Mouse (Mus musculus): Measurements from ENCODE around the gene Slc5a3. TPM values are rescaled to one million over a fixed set of nuclear protein-coding genes. Genes with fewer than 3 reads are reported as not detected.

Gene Slc5a3
- total and polyA plus RNA-seq, 3 experiments: 1.6 to 8.1 (median 3.2) TPM

GRCm38 (mm10) chr16:92022494-92023283 is 35.4 kb upstream of the Slc5a3 start:
- intact Hi-C loops (cut with DNase I): no loop called here
- Histone ChIP-seq H3K4me1 (ENCODE audit: control insufficient read depth, insufficient read depth, low read length) (peaks cover 4% of the 10 kb centered on the region), H3K9ac (ENCODE audit: low read depth, low read length) (no peak overlapping the region), H3K36me3 (ENCODE audit: control insufficient read depth, insufficient read depth, low read length) (no peaks in the 10 kb centered on the region), H3K79me2 (replicated peaks; ENCODE audit: control insufficient read depth, insufficient read depth, low read length) (no peaks in the 10 kb centered on the region), H3K27me3 (ENCODE audit: control insufficient read depth, insufficient read depth, low read length) (no peaks in the 10 kb centered on the region), H3K27ac (no peak overlapping the region), H3K4me3 (no peak overlapping the region)
- no peak for DNase-seq
- WGBS: 51% methylated on average over 20 of the region's 20 CpGs
- TF ChIP-seq EP300 (IDR thresholded peaks at IDR 0.05; ENCODE audit: insufficient read depth, low read depth, low read length) (no peak), CTCF (IDR thresholded peaks at IDR 0.05) (no peak)

GRCm38 (mm10) chr16:92033286-92033685 is 24.8 kb upstream of the Slc5a3 start:
- Histone ChIP-seq H3K27me3 (ENCODE audit: control insufficient read depth, insufficient read depth, low read length) (no peaks in the 10 kb centered on the region), H3K27ac (no peak overlapping the region), H3K4me1 (ENCODE audit: control insufficient read depth, insufficient read depth, low read length) (peaks cover 2% of the 10 kb centered on the region; the same call in 1 of the 2 replicates), H3K36me3 (ENCODE audit: control insufficient read depth, insufficient read depth, low read length) (no peaks in the 10 kb centered on the region), H3K9ac (ENCODE audit: low read depth, low read length) (no peak overlapping the region), H3K4me3 (no peak overlapping the region), H3K79me2 (replicated peaks; ENCODE audit: control insufficient read depth, insufficient read depth, low read length) (no peaks in the 10 kb centered on the region)
- TF ChIP-seq POLR2A (IDR thresholded peaks at IDR 0.05; ENCODE audit: insufficient read depth, low read depth, low read length) (no peak), CTCF (IDR thresholded peaks at IDR 0.05) (no peak), EP300 (IDR thresholded peaks at IDR 0.05; ENCODE audit: insufficient read depth, low read depth, low read length) (no peak)
- intact Hi-C loops (cut with DNase I): no loop called here
- WGBS: 91% methylated on average over 3 of the region's 3 CpGs
- no peak for DNase-seq

DNA sequence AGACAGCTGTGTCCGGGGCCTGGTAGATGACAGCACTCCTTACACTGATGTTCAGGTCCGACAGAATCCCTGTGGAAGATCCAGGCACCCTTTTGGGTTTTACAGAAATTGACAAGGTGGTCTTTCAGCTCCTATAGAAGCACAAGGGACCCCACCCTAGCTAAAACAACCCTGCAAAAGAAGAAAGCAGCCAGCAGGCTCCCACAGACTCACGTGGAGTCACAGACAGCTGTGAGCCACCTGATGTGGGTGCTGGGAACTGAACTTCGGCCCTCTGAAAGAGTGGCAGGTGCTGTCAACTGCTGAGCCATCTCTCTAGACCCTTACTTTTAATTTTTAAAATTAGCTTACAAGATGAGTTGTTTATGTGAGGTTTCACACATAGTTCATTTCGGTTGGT is 23.4 kb upstream of the Slc5a3 start:
- H3K4me3 ChIP-seq: no peak overlapping the region
- no peak for TF ChIP-seq POLR2A (IDR thresholded peaks at IDR 0.05; ENCODE audit: insufficient read depth, low read depth, low read length)
- no peak for TF ChIP-seq EP300 (IDR thresholded peaks at IDR 0.05; ENCODE audit: insufficient read depth, low read depth, low read length)
- TF ChIP-seq CTCF (IDR thresholded peaks at IDR 0.05): no peak
- 81% methylated on average over 5 of the region's 5 CpGs for WGBS

DNA sequence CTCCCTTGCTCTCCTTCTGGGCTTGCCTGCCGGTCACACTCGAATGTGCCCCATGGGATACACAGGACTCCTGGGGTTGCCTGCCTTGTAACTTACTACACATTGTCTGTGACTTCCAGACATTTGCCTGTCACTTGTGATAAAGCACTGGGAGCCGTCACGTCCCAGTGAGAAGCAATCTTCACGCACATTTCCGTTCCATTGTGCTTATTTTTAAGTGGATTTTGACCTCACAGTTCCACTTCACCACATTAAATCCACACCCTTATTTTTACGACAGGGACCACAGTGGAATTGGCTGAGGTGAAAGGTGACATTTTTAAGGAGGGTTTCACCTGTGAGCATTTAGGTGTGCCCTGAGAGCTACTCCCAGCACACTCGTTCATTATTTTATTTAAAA is 21.4 kb upstream of the Slc5a3 start:
- H3K79me2 ChIP-seq (replicated peaks; ENCODE audit: control insufficient read depth, insufficient read depth, low read length): no peaks in the 10 kb centered on the region
- WGBS: 34% methylated on average over 8 of the region's 8 CpGs
- no peak overlapping the region for H3K4me3 ChIP-seq
- H3K9ac ChIP-seq (ENCODE audit: low read depth, low read length): no peak overlapping the region
- intact Hi-C loops (cut with DNase I): no loop called here
- H3K27me3 ChIP-seq (ENCODE audit: control insufficient read depth, insufficient read depth, low read length): no peaks in the 10 kb centered on the region
- H3K27ac ChIP-seq: no peak overlapping the region
- DNase-seq: no peak
- no peaks in the 10 kb centered on the region for H3K36me3 ChIP-seq (ENCODE audit: control insufficient read depth, insufficient read depth, low read length)
- H3K4me1 ChIP-seq (ENCODE audit: control insufficient read depth, insufficient read depth, low read length): peaks cover 2% of the 10 kb centered on the region; the same call in 1 of the 2 replicates
- no peak for TF ChIP-seq EP300 (IDR thresholded peaks at IDR 0.05; ENCODE audit: insufficient read depth, low read depth, low read length)
- TF ChIP-seq POLR2A (IDR thresholded peaks at IDR 0.05; ENCODE audit: insufficient read depth, low read depth, low read length): no peak

More for the DNA sequence above, 23.4 kb upstream of the Slc5a3 start:
- Histone ChIP-seq H3K27ac (no peak overlapping the region), H3K79me2 (replicated peaks; ENCODE audit: control insufficient read depth, insufficient read depth, low read length) (no peaks in the 10 kb centered on the region), H3K4me1 (ENCODE audit: control insufficient read depth, insufficient read depth, low read length) (peaks cover 2% of the 10 kb centered on the region; the same call in 1 of the 2 replicates), H3K27me3 (ENCODE audit: control insufficient read depth, insufficient read depth, low read length) (no peaks in the 10 kb centered on the region), H3K36me3 (ENCODE audit: control insufficient read depth, insufficient read depth, low read length) (no peaks in the 10 kb centered on the region), H3K9ac (ENCODE audit: low read depth, low read length) (no peak overlapping the region)
- DNase-seq: no peak
- intact Hi-C loops (cut with DNase I): no loop called here

DNA sequence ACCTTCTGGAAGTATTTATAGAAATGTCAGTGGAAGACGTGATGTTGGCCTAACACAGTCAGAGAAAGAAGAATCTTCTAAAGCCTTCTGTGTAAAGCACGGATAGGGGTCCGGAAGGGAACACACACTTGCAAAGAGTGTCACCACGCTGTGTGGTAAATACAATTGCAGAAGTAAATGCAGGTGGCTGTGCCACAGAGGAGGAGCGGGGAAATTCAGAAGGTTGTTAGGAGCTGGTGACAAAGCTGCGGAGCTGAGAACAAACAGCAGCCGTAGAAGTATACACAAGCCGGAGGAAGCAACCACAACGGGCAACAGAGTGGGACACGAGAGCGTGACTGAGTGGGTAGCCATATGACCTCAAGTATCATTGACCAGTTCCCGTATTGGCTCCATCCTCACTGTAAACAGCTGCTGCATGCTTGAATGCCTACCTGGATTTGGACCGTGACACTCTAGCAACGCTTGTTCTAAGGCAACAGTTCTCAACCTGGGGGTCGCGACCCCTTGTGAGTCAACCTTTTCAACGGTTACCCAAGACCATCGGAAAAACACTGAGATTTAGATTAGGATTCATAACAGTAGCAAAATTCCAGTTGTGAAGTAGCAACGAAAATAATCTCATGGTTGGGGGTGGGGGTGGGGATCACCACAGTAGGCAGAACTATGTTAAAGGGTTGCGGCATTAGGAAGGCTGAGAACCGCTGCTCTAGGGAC is 20.1 kb upstream of the Slc5a3 start:
- no peak for DNase-seq
- Histone ChIP-seq H3K4me3 (no peak overlapping the region), H3K36me3 (ENCODE audit: control insufficient read depth, insufficient read depth, low read length) (no peaks in the 10 kb centered on the region), H3K79me2 (replicated peaks; ENCODE audit: control insufficient read depth, insufficient read depth, low read length) (no peaks in the 10 kb centered on the region), H3K27ac (no peak overlapping the region), H3K4me1 (ENCODE audit: control insufficient read depth, insufficient read depth, low read length) (peaks cover 2% of the 10 kb centered on the region; the same call in 1 of the 2 replicates), H3K27me3 (ENCODE audit: control insufficient read depth, insufficient read depth, low read length) (no peaks in the 10 kb centered on the region), H3K9ac (ENCODE audit: low read depth, low read length) (no peak overlapping the region)
- TF ChIP-seq POLR2A (IDR thresholded peaks at IDR 0.05; ENCODE audit: insufficient read depth, low read depth, low read length) (no peak), EP300 (IDR thresholded peaks at IDR 0.05; ENCODE audit: insufficient read depth, low read depth, low read length) (no peak), CTCF (IDR thresholded peaks at IDR 0.05) (no peak)
- 84% methylated on average over 21 of the region's 21 CpGs for WGBS
- intact Hi-C loops (cut with DNase I): no loop called here

DNA sequence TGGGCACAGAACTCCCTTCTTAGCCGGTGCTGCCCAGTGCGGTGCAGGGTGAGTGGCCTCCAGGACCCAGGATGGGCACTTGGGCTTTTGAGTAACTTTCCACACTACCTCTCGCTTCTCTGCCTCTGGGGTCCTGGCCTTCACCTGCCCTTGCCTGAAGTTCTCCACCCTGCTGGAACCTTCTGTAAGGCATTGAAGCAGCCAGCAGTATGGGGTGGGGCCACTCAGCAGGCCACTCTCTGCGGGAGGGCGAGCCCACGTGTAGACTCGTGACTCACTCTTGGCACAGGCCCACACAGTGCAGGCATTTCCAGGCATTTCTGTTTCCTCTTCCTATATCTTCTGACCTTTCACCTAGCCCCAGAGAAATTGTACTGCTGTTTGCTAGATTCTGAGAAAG is 18.7 kb upstream of the Slc5a3 start:
- Histone ChIP-seq H3K27ac (no peak overlapping the region), H3K9ac (ENCODE audit: low read depth, low read length) (no peak overlapping the region), H3K27me3 (ENCODE audit: control insufficient read depth, insufficient read depth, low read length) (no peaks in the 10 kb centered on the region), H3K4me1 (ENCODE audit: control insufficient read depth, insufficient read depth, low read length) (peaks cover 2% of the 10 kb centered on the region; the same call in 1 of the 2 replicates), H3K4me3 (no peak overlapping the region), H3K36me3 (ENCODE audit: control insufficient read depth, insufficient read depth, low read length) (no peaks in the 10 kb centered on the region), H3K79me2 (replicated peaks; ENCODE audit: control insufficient read depth, insufficient read depth, low read length) (no peaks in the 10 kb centered on the region)
- intact Hi-C loops (cut with DNase I): no loop called here
- 64% methylated on average over 7 of the region's 7 CpGs for whole genome bisulfite sequencing
- DNase-seq: no peak
- no peak for TF ChIP-seq EP300 (IDR thresholded peaks at IDR 0.05; ENCODE audit: insufficient read depth, low read depth, low read length)
- no peak for TF ChIP-seq POLR2A (IDR thresholded peaks at IDR 0.05; ENCODE audit: insufficient read depth, low read depth, low read length)
- TF ChIP-seq CTCF (IDR thresholded peaks at IDR 0.05): no peak
